Mouse (Mus musculus): ENCODE data around the gene Eva1b. TPM values are rescaled to one million over a fixed set of nuclear protein-coding genes. Genes with fewer than 3 reads are reported as not detected.
"Not testable (repeated sequence)": the region's sequence is repeated elsewhere in the genome, so short reads cannot be mapped to it uniquely, and the experiment has no call there.

Gene Eva1b
- total and polyA plus RNA-seq, 3 experiments, result 9.5 to 19.7 (median 11.9) TPM

- H3K36me3 ChIP-seq (ENCODE audit: control insufficient read depth, insufficient read depth, low read length), result peaks cover 16% of the 10 kb centered on the region
- no peaks in the 10 kb centered on the region for H3K79me2 ChIP-seq (replicated peaks; ENCODE audit: control insufficient read depth, insufficient read depth, low read length)
- H3K4me1 ChIP-seq (ENCODE audit: control insufficient read depth, insufficient read depth, low read length), result peaks cover 10% of the 10 kb centered on the region
- no peaks in the 10 kb centered on the region for H3K27me3 ChIP-seq (ENCODE audit: control insufficient read depth, insufficient read depth, low read length)
- TF ChIP-seq CTCF (IDR thresholded peaks at IDR 0.05) (no peak), POLR2A (IDR thresholded peaks at IDR 0.05; ENCODE audit: insufficient read depth, low read depth, low read length) (no peak), EP300 (IDR thresholded peaks at IDR 0.05; ENCODE audit: insufficient read depth, low read depth, low read length) (no peak)
- H3K27ac ChIP-seq, result peak overlapping the region; percentile 91; the same call in 1 of the 2 replicates
- intact Hi-C loops (cut with DNase I), result no loop called here
- H3K9ac ChIP-seq (ENCODE audit: low read depth, low read length), result no peak overlapping the region
- no peak for DNase-seq
- H3K4me3 ChIP-seq, result no peak overlapping the region
- WGBS, result 64% methylated on average over 4 of the region's 4 CpGs
These were observed 16.1 kb downstream of the Eva1b start for GRCm38 (mm10) chr4:126163685-126164084.

GRCm38 (mm10) chr4:126165092-126165491 is 17.5 kb downstream of the Eva1b start:
- H3K27ac ChIP-seq; H3K27me3 ChIP-seq (ENCODE audit: control insufficient read depth, insufficient read depth, low read length); H3K4me3 ChIP-seq; H3K9ac ChIP-seq (ENCODE audit: low read depth, low read length); DNase-seq; H3K4me1 ChIP-seq (ENCODE audit: control insufficient read depth, insufficient read depth, low read length); intact Hi-C loops (cut with DNase I); H3K79me2 ChIP-seq (replicated peaks; ENCODE audit: control insufficient read depth, insufficient read depth, low read length): not testable (repeated sequence)
- peaks cover 23% of the 10 kb centered on the region for H3K36me3 ChIP-seq (ENCODE audit: control insufficient read depth, insufficient read depth, low read length)
- WGBS, result 59% methylated on average over 10 of the region's 10 CpGs

- Histone ChIP-seq H3K4me3 (no peak overlapping the region), H3K27ac (peak overlapping the region; percentile 67), H3K27me3 (ENCODE audit: control insufficient read depth, insufficient read depth, low read length) (no peaks in the 10 kb centered on the region), H3K36me3 (ENCODE audit: control insufficient read depth, insufficient read depth, low read length) (peaks cover 27% of the 10 kb centered on the region), H3K4me1 (ENCODE audit: control insufficient read depth, insufficient read depth, low read length) (peaks cover 10% of the 10 kb centered on the region), H3K79me2 (replicated peaks; ENCODE audit: control insufficient read depth, insufficient read depth, low read length) (no peaks in the 10 kb centered on the region), H3K9ac (ENCODE audit: low read depth, low read length) (peak overlapping the region; percentile 34; the same call in 1 of the 2 replicates)
- peak in 1 of 2 experiments; percentile 59 for DNase-seq
- TF ChIP-seq EP300 (IDR thresholded peaks at IDR 0.05; ENCODE audit: insufficient read depth, low read depth, low read length) (0 out of 2 replicates have a peak, but pooled peaks have one; percentile 34), POLR2A (IDR thresholded peaks at IDR 0.05; ENCODE audit: insufficient read depth, low read depth, low read length) (no peak), CTCF (IDR thresholded peaks at IDR 0.05) (no peak)
- intact Hi-C loops (cut with DNase I), result no loop called here
- 64% methylated on average over 3 of the region's 3 CpGs for WGBS
These were observed 18.5 kb downstream of the Eva1b start for GRCm38 (mm10) chr4:126166084-126166483.

- no peak overlapping the region for H3K9ac ChIP-seq (ENCODE audit: low read depth, low read length)
- WGBS, result 40% methylated on average over 6 of the region's 6 CpGs
- peaks cover 9% of the 10 kb centered on the region for H3K4me1 ChIP-seq (ENCODE audit: control insufficient read depth, insufficient read depth, low read length)
- H3K36me3 ChIP-seq (ENCODE audit: control insufficient read depth, insufficient read depth, low read length), result peaks cover 31% of the 10 kb centered on the region
- intact Hi-C loops (cut with DNase I), result no loop called here
- H3K27ac ChIP-seq, result no peak overlapping the region
- H3K4me3 ChIP-seq, result no peak overlapping the region
- no peak for TF ChIP-seq EP300 (IDR thresholded peaks at IDR 0.05; ENCODE audit: insufficient read depth, low read depth, low read length)
- no peak for TF ChIP-seq POLR2A (IDR thresholded peaks at IDR 0.05; ENCODE audit: insufficient read depth, low read depth, low read length)
- TF ChIP-seq CTCF (IDR thresholded peaks at IDR 0.05), result no peak
- H3K27me3 ChIP-seq (ENCODE audit: control insufficient read depth, insufficient read depth, low read length), result no peaks in the 10 kb centered on the region
- no peak for DNase-seq
- no peaks in the 10 kb centered on the region for H3K79me2 ChIP-seq (replicated peaks; ENCODE audit: control insufficient read depth, insufficient read depth, low read length)
These were observed 21.3 kb downstream of the Eva1b start for GRCm38 (mm10) chr4:126168851-126169250.

GRCm38 (mm10) chr4:126170737-126171136 is 23.2 kb downstream of the Eva1b start:
- 96% methylated on average over 5 of the region's 5 CpGs for WGBS

GRCm38 (mm10) chr4:126173800-126174199 is 26.3 kb downstream of the Eva1b start:
- intact Hi-C loops (cut with DNase I), result no loop called here
- H3K36me3 ChIP-seq (ENCODE audit: control insufficient read depth, insufficient read depth, low read length), result peaks cover 31% of the 10 kb centered on the region
- H3K79me2 ChIP-seq (replicated peaks; ENCODE audit: control insufficient read depth, insufficient read depth, low read length), result peaks cover 2% of the 10 kb centered on the region; the same call in 1 of the 2 replicates
- H3K4me3 ChIP-seq, result no peak overlapping the region
- no peaks in the 10 kb centered on the region for H3K27me3 ChIP-seq (ENCODE audit: control insufficient read depth, insufficient read depth, low read length)
- no peak for DNase-seq
- 88% methylated on average over 5 of the region's 5 CpGs for WGBS
- no peak overlapping the region for H3K9ac ChIP-seq (ENCODE audit: low read depth, low read length)
- no peak for TF ChIP-seq POLR2A (IDR thresholded peaks at IDR 0.05; ENCODE audit: insufficient read depth, low read depth, low read length)
- no peak for TF ChIP-seq EP300 (IDR thresholded peaks at IDR 0.05; ENCODE audit: insufficient read depth, low read depth, low read length)
- no peak for TF ChIP-seq CTCF (IDR thresholded peaks at IDR 0.05)
- H3K4me1 ChIP-seq (ENCODE audit: control insufficient read depth, insufficient read depth, low read length), result no peaks in the 10 kb centered on the region
- no peak overlapping the region for H3K27ac ChIP-seq

More at GRCm38 (mm10) chr4:126170737-126171136, 23.2 kb downstream of the Eva1b start:
- DNase-seq; H3K27ac ChIP-seq; H3K4me3 ChIP-seq; intact Hi-C loops (cut with DNase I); H3K79me2 ChIP-seq (replicated peaks; ENCODE audit: control insufficient read depth, insufficient read depth, low read length); H3K9ac ChIP-seq (ENCODE audit: low read depth, low read length); H3K27me3 ChIP-seq (ENCODE audit: control insufficient read depth, insufficient read depth, low read length); H3K4me1 ChIP-seq (ENCODE audit: control insufficient read depth, insufficient read depth, low read length): not testable (repeated sequence)
- peaks cover 34% of the 10 kb centered on the region for H3K36me3 ChIP-seq (ENCODE audit: control insufficient read depth, insufficient read depth, low read length)

- H3K27ac ChIP-seq; DNase-seq; H3K79me2 ChIP-seq (replicated peaks; ENCODE audit: control insufficient read depth, insufficient read depth, low read length); H3K4me3 ChIP-seq; H3K27me3 ChIP-seq (ENCODE audit: control insufficient read depth, insufficient read depth, low read length); intact Hi-C loops (cut with DNase I); H3K4me1 ChIP-seq (ENCODE audit: control insufficient read depth, insufficient read depth, low read length); H3K9ac ChIP-seq (ENCODE audit: low read depth, low read length): not testable (repeated sequence)
- peaks cover 30% of the 10 kb centered on the region for H3K36me3 ChIP-seq (ENCODE audit: control insufficient read depth, insufficient read depth, low read length)
- whole genome bisulfite sequencing, result 86% methylated on average over 7 of the region's 7 CpGs
These were observed 28.4 kb downstream of the Eva1b start for GRCm38 (mm10) chr4:126175980-126176379.

All from heart, adult 2 months (tissue).